Mouse (Mus musculus) left cerebral cortex, postnatal 25 days (tissue): ENCODE measurements around the gene Plekhj1. TPM values are rescaled to one million over a fixed set of nuclear protein-coding genes. Genes with fewer than 3 reads are reported as not detected.
"Not testable (repeated sequence)": the region's sequence is repeated elsewhere in the genome, so short reads cannot be mapped to it uniquely, and the experiment has no call there.

Experiments
- DNase-seq, 2 experiments: peaks; one replicate each; pipeline ENCODE4 v3.0.0; 2022; ENCODE audit warnings: low spot score in 2 of 2, mixed read lengths in 1 of 2
- intact Hi-C: fragments of 180-260 bp; cut with DNase I; formaldehyde crosslinking; loops from one replicate; pipeline ENCODE4 v1.15.1; 2025
- total RNA-seq, 2 experiments: library from RNA; stranded (reverse); gene quantifications; 2 replicates each; pipeline ENCODE4 v1.2.3; 2021

Gene Plekhj1
- total RNA-seq, result 10 to 100 TPM; 57.5 to 62.4 TPM

- intact Hi-C loops, result loop anchor here (2.0 kb wide), 1 partner anchor 44 kb away; the partner anchor contains the start of gene Dot1l
- peak; percentile 97 to 98 for DNase-seq
Observed at GRCm38 (mm10) chr10:80798150-80799006, at the start of gene Plekhj1, which contains the start of gene Sf3a2. TSS of gene Plekhj1 (minus strand) at chr10:80798626. TSS of gene Sf3a2 (plus strand) at chr10:80798198.

GRCm38 (mm10) chr10:80845732-80846131, 47.3 kb upstream of the Plekhj1 start:
- DNase-seq, result peak in 1 of 2 experiments; percentile 86

DNA sequence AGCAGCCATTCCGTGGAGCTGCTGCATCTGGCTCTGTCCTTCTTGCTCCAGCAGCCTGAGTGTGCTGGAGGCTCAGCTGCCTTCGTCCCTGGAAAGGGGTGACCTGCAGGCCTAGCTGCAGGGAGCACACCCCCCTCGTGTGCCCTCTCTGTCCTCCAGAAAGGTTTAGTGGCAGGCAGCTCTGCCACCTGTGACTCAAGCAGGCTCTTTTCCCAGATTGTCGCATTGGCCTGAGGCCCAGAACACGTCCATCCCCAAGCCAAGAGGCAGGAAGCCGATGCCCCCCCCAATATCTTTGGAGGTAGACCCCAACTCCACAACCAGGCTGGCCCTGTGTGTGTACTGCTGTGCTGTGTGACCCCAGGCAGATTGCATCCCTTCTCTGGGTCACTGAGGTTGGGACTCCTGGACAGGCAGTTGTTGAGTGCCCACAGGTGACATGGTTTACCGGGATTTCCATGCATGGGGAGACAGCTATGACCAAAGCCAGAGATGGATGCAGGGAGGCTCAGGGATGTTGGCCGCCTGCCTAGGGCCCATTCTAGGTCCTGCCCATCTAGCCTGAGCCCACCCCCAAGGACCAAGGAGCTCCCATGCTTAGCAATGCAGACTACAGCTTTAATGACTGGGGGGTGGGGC, 46.7 kb upstream of the Plekhj1 start:
- intact Hi-C loops, result no loop called here
- DNase-seq, result no peak

More at GRCm38 (mm10) chr10:80845732-80846131, 47.3 kb upstream of the Plekhj1 start:
- intact Hi-C loops, result no loop called here

GRCm38 (mm10) chr10:80843931-80844547, 45.6 kb upstream of the Plekhj1 start, which contains the start of gene Lingo3:
TSS of gene Lingo3 (minus strand) at chr10:80844039.
- peak; percentile 60 to 65 for DNase-seq
- intact Hi-C loops, result no loop called here

- intact Hi-C loops, result no loop called here
- DNase-seq, result no peak
Observed at GRCm38 (mm10) chr10:80843087-80843930, 44.9 kb upstream of the Plekhj1 start.

GRCm38 (mm10) chr10:80842334-80842733, 43.9 kb upstream of the Plekhj1 start:
- DNase-seq, result peak in 1 of 2 experiments; percentile 66

DNA sequence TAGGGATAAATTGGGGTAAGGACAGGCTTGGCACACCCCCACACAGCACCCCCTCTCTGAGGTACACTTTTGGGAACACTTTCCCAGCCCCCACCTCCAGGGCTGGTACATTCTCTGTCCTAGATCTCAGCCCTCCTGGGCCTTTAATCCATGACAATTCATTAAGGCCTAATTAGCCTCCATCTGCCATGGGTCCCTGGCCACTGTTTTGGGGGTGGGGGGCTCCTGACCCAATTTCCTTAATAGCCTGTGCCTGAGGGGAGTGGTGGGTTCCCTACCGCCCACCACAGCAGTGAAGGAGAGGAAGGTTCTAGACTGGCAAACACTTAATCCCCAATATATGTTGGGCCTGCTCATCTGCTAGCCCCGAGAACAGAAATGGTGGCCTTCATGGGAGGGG, 43.3 kb upstream of the Plekhj1 start:
- intact Hi-C loops, result loop anchor here (2.0 kb wide), 1 partner anchor 15 kb away; the partner anchor contains the start of gene Oaz1
- DNase-seq, result no peak

More at GRCm38 (mm10) chr10:80842334-80842733, 43.9 kb upstream of the Plekhj1 start:
- intact Hi-C loops, result no loop called here

DNA sequence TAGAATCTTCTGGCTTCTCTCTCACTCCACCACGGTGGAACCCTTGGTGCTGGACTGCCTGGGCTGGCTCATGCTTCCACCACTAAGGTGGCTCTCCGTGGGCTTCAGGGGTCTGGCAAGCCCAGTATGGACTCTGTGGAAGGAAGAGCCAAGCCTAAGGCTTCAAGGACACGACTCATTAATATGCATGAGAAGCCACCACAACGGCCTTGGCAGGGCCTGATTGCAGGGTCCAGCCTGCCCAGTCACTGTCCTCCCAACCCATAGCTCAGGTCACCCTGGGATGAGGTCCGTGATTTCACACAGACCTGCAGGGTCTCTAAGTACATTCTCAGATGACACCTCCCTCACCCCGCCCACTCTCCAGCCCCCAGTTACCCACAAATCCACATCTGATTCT, 41.4 kb upstream of the Plekhj1 start:
- intact Hi-C loops, result loop anchor here (2.0 kb wide), 1 partner anchor 13 kb away; the partner anchor contains the start of gene Oaz1
- no peak for DNase-seq

GRCm38 (mm10) chr10:80838346-80838912, 40.0 kb upstream of the Plekhj1 start:
- DNase-seq, result no peak
- intact Hi-C loops, result no loop called here

GRCm38 (mm10) chr10:80837827-80838226, 39.4 kb upstream of the Plekhj1 start:
- no peak for DNase-seq
- intact Hi-C loops, result no loop called here

GRCm38 (mm10) chr10:80836949-80837379, 38.5 kb upstream of the Plekhj1 start:
- intact Hi-C loops, result no loop called here
- no peak for DNase-seq

DNA sequence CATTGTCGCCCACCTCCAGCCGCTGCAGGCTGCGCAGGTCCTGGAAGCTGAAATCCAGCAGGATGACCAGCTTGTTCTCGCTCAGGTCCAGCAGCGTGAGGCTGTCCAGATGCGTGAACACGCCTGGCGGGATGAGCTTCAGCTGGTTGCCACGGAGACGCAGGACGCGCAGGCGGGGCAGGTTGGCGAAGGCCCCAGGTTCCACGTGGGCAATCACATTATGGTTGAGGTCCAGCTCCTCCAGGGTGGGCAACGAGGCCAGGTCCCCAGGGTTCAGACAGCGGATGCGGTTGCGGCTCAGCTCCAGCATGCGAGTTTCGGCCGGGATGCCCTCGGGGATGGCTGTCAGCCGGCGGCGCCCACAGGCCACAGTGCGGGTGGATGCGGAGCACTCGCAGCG, 37.2 kb upstream of the Plekhj1 start:
- intact Hi-C loops, result no loop called here
- DNase-seq, result no peak

DNA sequence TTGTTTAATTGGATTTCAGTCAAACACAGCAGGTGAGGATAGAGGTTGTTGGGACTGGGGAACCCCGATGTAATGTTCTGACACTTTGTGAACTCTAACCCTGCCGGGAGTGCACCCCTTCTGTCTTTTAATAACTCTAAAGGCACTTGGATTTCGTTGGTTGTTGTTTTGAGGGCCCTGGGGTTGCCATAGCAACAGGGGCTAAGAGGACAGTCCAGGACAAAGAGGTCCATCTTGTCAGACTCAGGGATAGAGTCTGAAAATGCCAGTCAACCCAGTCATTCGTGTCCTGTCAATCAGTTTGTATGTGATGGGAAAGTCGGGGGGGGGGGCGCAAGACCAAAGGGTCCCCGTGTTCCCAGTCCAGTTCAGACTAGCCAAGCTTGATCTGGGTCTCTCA, 34.4 kb upstream of the Plekhj1 start:
- intact Hi-C loops, result no loop called here
- no peak for DNase-seq

- DNase-seq, result no peak
- intact Hi-C loops, result no loop called here
Observed at GRCm38 (mm10) chr10:80831136-80831535, 32.7 kb upstream of the Plekhj1 start.

DNA sequence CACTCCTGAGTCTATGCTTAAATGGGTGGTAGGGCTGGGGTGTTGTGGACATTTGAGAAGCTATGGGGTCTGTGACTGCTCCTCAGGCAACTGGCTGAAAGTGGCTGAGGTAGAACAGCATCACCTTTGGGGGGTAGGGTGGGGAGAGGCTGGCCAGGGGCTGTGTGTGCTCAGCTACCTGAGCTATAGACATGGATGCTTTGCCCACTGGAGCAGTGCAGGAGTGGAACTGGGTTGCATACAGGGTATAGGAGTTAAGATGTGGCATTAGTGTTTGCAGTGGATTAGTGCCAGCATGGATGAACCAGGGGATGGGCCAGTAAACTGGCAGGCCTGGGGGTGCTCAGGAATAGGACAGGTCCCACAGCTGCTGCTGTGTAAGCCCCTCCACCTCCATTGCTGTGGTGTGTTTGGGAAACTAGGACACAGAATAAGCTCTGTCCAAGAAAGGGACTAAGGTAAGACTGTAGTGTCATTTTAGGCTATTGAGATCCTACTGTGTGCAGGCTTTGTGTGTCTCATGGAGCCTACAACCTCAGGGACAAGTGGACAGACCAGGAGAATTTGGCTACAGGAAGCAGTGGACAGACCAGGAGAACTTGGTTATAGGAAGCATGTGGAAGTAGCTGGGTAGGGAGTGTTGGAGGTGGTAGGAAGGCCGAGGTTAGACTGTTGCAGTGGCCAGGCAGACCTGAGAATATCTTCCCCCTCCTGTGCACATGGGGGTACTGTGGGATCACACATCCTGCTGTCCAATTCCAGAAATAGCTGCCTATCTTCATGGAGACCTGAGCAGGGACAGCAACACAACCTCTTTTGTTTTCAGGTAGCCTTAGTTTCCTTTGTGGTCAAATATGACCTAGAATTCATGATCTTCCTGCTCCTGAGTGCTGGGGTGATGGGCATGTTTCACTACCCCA, 31.2 kb upstream of the Plekhj1 start:
- no peak for DNase-seq
- intact Hi-C loops, result loop anchor here (5.0 kb wide), 1 partner anchor 163 kb away; no protein-coding TSS in a partner anchor

DNA sequence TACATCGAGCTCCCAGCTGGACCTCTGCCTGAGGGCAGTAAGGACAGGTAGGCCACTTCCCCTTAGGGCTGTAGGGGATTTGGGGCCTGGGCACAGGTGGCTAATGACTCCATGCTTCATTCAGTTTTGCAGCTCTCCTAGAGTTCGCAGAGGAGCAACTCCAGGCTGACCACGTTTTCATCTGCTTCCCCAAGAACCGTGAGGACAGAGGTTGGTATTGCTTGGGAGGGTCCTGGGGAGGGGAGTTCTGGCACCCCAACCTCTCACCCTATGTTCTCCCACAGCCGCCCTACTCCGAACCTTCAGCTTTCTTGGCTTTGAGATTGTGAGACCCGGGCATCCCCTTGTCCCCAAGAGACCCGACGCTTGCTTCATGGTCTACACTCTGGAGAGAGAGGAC, 30.2 kb upstream of the Plekhj1 start:
- DNase-seq, result not testable (repeated sequence)
- intact Hi-C loops, result loop anchor here (5.0 kb wide), 1 partner anchor 164 kb away; no protein-coding TSS in a partner anchor

- intact Hi-C loops, result loop anchor here (2.0 to 5.0 kb wide), 2 partner anchors 13 to 164 kb away; no protein-coding TSS in a partner anchor
- no peak for DNase-seq
Observed at GRCm38 (mm10) chr10:80827870-80828420, 29.5 kb upstream of the Plekhj1 start.
